Mouse (Mus musculus) embryonic fibroblast, embryonic 13.5 days (primary cell): ENCODE measurements around the gene Olfr688.

Source experiments
- CTCF ChIP-seq: IDR thresholded peaks from 2 replicates; pipeline ENCODE4 v1.5.1; 2011; ENCODE audit warnings: mild to moderate bottlenecking, control low read depth, low read length, moderate library complexity, borderline replicate concordance; ENCODE audit not compliant: insufficient read depth
- POLR2A ChIP-seq: IDR thresholded peaks from 2 replicates; pipeline ENCODE4 v1.6.1; 2011; ENCODE audit warnings: low read depth, mild to moderate bottlenecking, control low read depth, low read length, moderate library complexity

GRCm38 (mm10) chr7:105247671-105248070 is 40.2 kb upstream of the Olfr688 start:
- TF ChIP-seq CTCF (no peak), POLR2A (no peak)
